In genomic region chr14:25064190-25064947, GRCm38 (mm10) we compare ENCODE assay signal across 14 mouse cellular contexts.
DNase-seq lines count a peak whose midpoint lies in the region; ATAC-seq lines count a peak whose summit lies in the region.
"Had no signal": no experiment of that assay in that cellular context is flagged by ENCODE, and none has a peak within 500 bp of the region (broad histone marks: within the 10 kb centered on the region; RNA-seq: fewer than 3 reads in every experiment).

No protein-coding gene starts in this region.

- ATAC-seq in hindbrain, embryonic 13.5 days (ENCODE audit: low FRiP score): no peak
- ATAC-seq in hindbrain, embryonic 11.5 days (ENCODE audit: low FRiP score): no peak
- ATAC-seq in embryonic facial prominence, embryonic 13.5 days (ENCODE audit: insufficient number of reproducible peaks, insufficient read depth, low FRiP score, low TSS enrichment, low read depth): no peak
- peak; percentile 48 for ATAC-seq in limb, embryonic 12.5 days (ENCODE audit: insufficient number of reproducible peaks, insufficient read depth, low FRiP score, low TSS enrichment, low read depth)
- ATAC-seq: liver, embryonic 12.5 days; Patski had no signal

- no peaks in the 10 kb centered on the region for H3K9me3 ChIP-seq in hindbrain, embryonic 13.5 days
- H3K9me3 ChIP-seq in hindbrain, embryonic 11.5 days (ENCODE audit: control insufficient read depth, low read length): no peaks in the 10 kb centered on the region
- no peaks in the 10 kb centered on the region for H3K9me3 ChIP-seq in embryonic facial prominence, embryonic 13.5 days
- no peaks in the 10 kb centered on the region for H3K9me3 ChIP-seq in limb, embryonic 12.5 days
- H3K9me3 ChIP-seq: liver, embryonic 12.5 days had no signal

- DNase-seq in hindbrain, embryonic 11.5 days (ENCODE audit: low spot score): no peak
- DNase-seq in thymus, postnatal 10 days (ENCODE audit: low spot score in 2 of 2): peak; percentile 39 to 52
- DNase-seq in natural killer cell, adult 2 months (ENCODE audit: low spot score in 2 of 2): no peak
- DNase-seq in gastrocnemius, adult 8-10 months (ENCODE audit: low spot score in 2 of 2): no peak
- DNase-seq: adrenal gland, postnatal 14 days; heart, adult 11 months; heart, postnatal 36 days; lung, postnatal 10 days had no signal

- peak overlapping the region; percentile 40; the same call in 1 of the 2 replicates for H3K27ac ChIP-seq in hindbrain, embryonic 13.5 days
- H3K27ac ChIP-seq in hindbrain, embryonic 11.5 days (ENCODE audit: low read depth, low read length): no peak overlapping the region
- peak overlapping the region; percentile 57 for H3K27ac ChIP-seq in embryonic facial prominence, embryonic 13.5 days
- H3K27ac ChIP-seq in limb, embryonic 12.5 days: peak overlapping the region; percentile 86
- H3K27ac ChIP-seq: kidney, postnatal 0 days; liver, embryonic 12.5 days had no signal

- H3K4me3 ChIP-seq in hindbrain, embryonic 13.5 days: no peak overlapping the region
- H3K4me3 ChIP-seq in hindbrain, embryonic 11.5 days (ENCODE audit: low read depth, low read length): no peak overlapping the region
- H3K4me3 ChIP-seq in embryonic facial prominence, embryonic 13.5 days: no peak overlapping the region
- no peak overlapping the region for H3K4me3 ChIP-seq in limb, embryonic 12.5 days (replicated peaks)
- H3K4me3 ChIP-seq: liver, embryonic 12.5 days had no signal

- peaks cover 49% of the 10 kb centered on the region for H3K4me1 ChIP-seq in hindbrain, embryonic 13.5 days (replicated peaks)
- peaks cover 9% of the 10 kb centered on the region for H3K4me1 ChIP-seq in hindbrain, embryonic 11.5 days (replicated peaks; ENCODE audit: control insufficient read depth, insufficient read depth, low read length)
- H3K4me1 ChIP-seq in embryonic facial prominence, embryonic 13.5 days: peaks cover 56% of the 10 kb centered on the region
- peaks cover 65% of the 10 kb centered on the region for H3K4me1 ChIP-seq in limb, embryonic 12.5 days (replicated peaks)

- H3K36me3 ChIP-seq in hindbrain, embryonic 13.5 days: no peaks in the 10 kb centered on the region
- H3K36me3 ChIP-seq in hindbrain, embryonic 11.5 days (ENCODE audit: control insufficient read depth, insufficient read depth, low read length): no peaks in the 10 kb centered on the region
- no peaks in the 10 kb centered on the region for H3K36me3 ChIP-seq in embryonic facial prominence, embryonic 13.5 days
- no peaks in the 10 kb centered on the region for H3K36me3 ChIP-seq in limb, embryonic 12.5 days
- H3K36me3 ChIP-seq: liver, embryonic 12.5 days had no signal

- WGBS in hindbrain, embryonic 13.5 days: 61% methylated on average over 8 of the region's 8 CpGs
- WGBS in hindbrain, embryonic 11.5 days: 59% methylated on average over 8 of the region's 8 CpGs
- 20% methylated on average over 8 of the region's 8 CpGs for WGBS in embryonic facial prominence, embryonic 13.5 days
- 36% methylated on average over 8 of the region's 8 CpGs for WGBS in limb, embryonic 12.5 days

- no peak overlapping the region for H3K4me2 ChIP-seq in hindbrain, embryonic 13.5 days
- H3K4me2 ChIP-seq in hindbrain, embryonic 11.5 days (replicated peaks; ENCODE audit: low read depth, low read length): no peak overlapping the region
- H3K4me2 ChIP-seq in embryonic facial prominence, embryonic 13.5 days: no peak overlapping the region
- H3K4me2 ChIP-seq in limb, embryonic 12.5 days: 0 out of 2 replicates have a peak overlapping the region, but pooled peaks have one; percentile 4
- H3K4me2 ChIP-seq: liver, embryonic 12.5 days had no signal

- H3K27me3 ChIP-seq in hindbrain, embryonic 13.5 days: no peaks in the 10 kb centered on the region
- no peaks in the 10 kb centered on the region for H3K27me3 ChIP-seq in hindbrain, embryonic 11.5 days (ENCODE audit: control insufficient read depth, insufficient read depth, low read length)
- no peaks in the 10 kb centered on the region for H3K27me3 ChIP-seq in embryonic facial prominence, embryonic 13.5 days
- no peaks in the 10 kb centered on the region for H3K27me3 ChIP-seq in limb, embryonic 12.5 days
- H3K27me3 ChIP-seq: liver, embryonic 12.5 days had no signal

- H3K9ac ChIP-seq in hindbrain, embryonic 13.5 days: peak overlapping the region; percentile 53
- H3K9ac ChIP-seq in hindbrain, embryonic 11.5 days (ENCODE audit: low read depth, low read length): no peak overlapping the region
- peak overlapping the region; percentile 12; the same call in 1 of the 2 replicates for H3K9ac ChIP-seq in embryonic facial prominence, embryonic 13.5 days
- H3K9ac ChIP-seq in limb, embryonic 12.5 days (replicated peaks): peak overlapping the region; percentile 37
- H3K9ac ChIP-seq: liver, embryonic 12.5 days had no signal

Comparison
In these comparisons a context has a peak if more than half of its experiments do, and no peak if none do; other contexts are left out.
1. DNase-seq: peak in thymus, postnatal 10 days (2 of 2); none in hindbrain, embryonic 11.5 days (single experiment), natural killer cell, adult 2 months (0 of 2) and gastrocnemius, adult 8-10 months (0 of 2).